Mouse (Mus musculus) gastrocnemius, postnatal 14 days (tissue): ENCODE results near the gene Sgk1. TPM values are rescaled to one million over a fixed set of nuclear protein-coding genes. Genes with fewer than 3 reads are reported as not detected.
"Not testable (repeated sequence)": the region's sequence is repeated elsewhere in the genome, so short reads cannot be mapped to it uniquely, and the experiment has no call there.

ENCODE experiments used
- DNase-seq: peaks from one replicate; pipeline ENCODE4 v3.0.0; 2021; ENCODE audit warnings: mixed read lengths
- intact Hi-C: fragments of 180-260 bp; cut with DNase I; formaldehyde crosslinking; loops from one replicate; pipeline ENCODE4 v1.15.1; 2025; ENCODE audit warnings: low total_unique reads
- total RNA-seq, 2 experiments: library from RNA; stranded (reverse); gene quantifications; 2 replicates each; pipeline ENCODE4 v1.2.3; 2021

Sgk1 gene
- total RNA-seq, 2 experiments from 2014 or later = 137 to 328 TPM

DNA sequence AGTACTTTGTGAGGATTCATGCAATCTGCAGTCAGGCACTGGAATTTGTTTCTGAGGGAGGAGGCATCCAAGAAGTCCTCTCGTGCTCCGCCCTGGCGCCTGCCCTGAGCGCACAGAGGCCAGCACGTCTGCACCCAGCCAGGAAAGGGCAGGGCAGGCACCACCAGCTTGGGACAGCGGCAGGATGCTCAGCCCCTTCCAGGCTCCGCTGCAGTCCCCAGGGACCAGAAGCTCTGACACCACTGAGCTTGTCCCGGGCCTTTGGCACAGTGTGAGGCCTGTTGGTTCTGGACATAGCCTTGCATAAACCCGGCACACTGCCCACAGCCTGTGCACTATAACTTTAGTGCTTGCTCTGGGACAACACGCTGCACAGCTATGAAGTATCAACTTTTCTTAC is 24.3 kb upstream of the Sgk1 start:
- intact Hi-C loops = no loop called here

DNA sequence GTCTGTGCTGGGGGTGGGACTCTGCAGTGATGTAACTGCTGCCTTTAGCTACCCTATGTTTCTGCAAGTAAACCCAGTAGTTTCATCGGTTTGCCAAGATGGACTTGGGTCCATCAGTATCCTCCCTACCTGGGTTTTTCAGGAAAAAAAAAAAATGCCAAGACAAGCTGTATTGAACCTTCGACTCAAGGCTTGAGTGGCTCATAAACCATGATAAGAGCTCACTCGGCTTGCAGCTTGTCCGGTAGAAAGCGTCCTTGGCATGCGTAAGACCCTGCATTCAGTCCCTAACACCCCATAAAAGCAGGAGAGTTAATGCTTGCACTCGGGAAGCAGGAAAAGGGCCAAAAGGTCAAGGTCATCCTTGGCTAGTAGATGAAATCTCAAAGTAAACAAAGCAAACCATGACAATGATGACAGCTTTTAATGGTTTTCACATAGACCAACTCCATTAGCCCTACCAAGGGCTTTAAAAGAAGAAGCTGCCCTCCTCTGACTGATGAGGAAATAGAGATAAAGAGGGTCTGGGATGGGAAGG is 23.5 kb upstream of the Sgk1 start:
- DNase-seq = no peak
- intact Hi-C loops = no loop called here

More for the DNA sequence above, 24.3 kb upstream of the Sgk1 start:
- DNase-seq = peak; percentile 58

- intact Hi-C loops = no loop called here
- DNase-seq = no peak
Measured at GRCm38 (mm10) chr10:21866504-21866903, 15.5 kb upstream of the Sgk1 start.

GRCm38 (mm10) chr10:21868221-21868620 is 13.8 kb upstream of the Sgk1 start:
- no peak for DNase-seq
- intact Hi-C loops = no loop called here

DNA sequence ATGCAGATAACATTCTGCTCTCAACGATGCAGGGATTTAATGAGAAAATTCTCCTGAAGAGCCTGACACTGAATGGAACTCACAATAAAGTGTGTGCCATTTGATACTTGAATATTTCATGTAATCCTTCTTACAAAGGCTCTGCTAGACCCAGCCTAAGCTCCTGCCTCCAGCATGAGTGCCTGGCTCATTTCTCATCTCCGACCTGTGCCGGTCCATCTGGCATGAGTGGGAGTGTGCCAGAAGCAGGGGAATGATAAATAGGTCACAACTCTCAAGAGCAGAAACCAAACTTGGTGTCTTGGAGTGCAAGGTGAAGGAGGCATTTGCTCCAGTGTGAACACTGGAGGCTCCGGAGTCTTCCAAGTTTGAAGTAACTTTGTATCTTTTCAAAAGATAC is 13.4 kb upstream of the Sgk1 start:
- no peak for DNase-seq
- intact Hi-C loops = no loop called here

- no peak for DNase-seq
- intact Hi-C loops = loop anchor here (10.0 kb wide), 1 partner anchor 103 kb away; no protein-coding TSS in a partner anchor
Measured at GRCm38 (mm10) chr10:21881837-21882183, 174 bp upstream of the Sgk1 start.

GRCm38 (mm10) chr10:21883587-21883986 is 1.6 kb downstream of the Sgk1 start:
- DNase-seq = no peak
- intact Hi-C loops = loop anchor here (10.0 kb wide), 1 partner anchor 101 kb away; no protein-coding TSS in a partner anchor

- no peak for DNase-seq
- intact Hi-C loops = loop anchor here (10.0 kb wide), 1 partner anchor 100 kb away; no protein-coding TSS in a partner anchor
Measured at GRCm38 (mm10) chr10:21884534-21884933, 2.5 kb downstream of the Sgk1 start.

GRCm38 (mm10) chr10:21889141-21889765 is 7.3 kb downstream of the Sgk1 start:
- intact Hi-C loops = loop anchor here (10.0 kb wide), 1 partner anchor 96 kb away; no protein-coding TSS in a partner anchor

DNA sequence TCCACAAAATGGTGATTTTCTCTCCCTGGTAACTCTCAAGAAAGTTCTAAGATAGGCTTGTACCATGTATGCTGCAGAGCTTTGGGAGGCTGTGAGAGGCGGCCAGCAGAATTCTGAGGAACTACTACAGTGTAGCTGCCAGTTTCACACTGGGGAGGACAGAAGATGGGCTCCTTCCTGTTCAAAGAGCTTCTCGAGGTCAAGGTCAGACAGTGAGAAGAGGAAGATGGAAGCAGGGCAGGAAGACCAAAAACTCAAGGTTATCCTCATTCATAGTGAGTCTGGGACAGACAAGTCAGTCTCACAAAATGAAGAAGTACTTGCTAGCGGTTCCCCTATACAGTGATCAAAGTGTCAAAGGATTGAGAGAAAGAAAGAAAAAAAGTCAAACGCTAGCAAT is 8.3 kb downstream of the Sgk1 start:
- intact Hi-C loops = no loop called here
- no peak for DNase-seq

More at GRCm38 (mm10) chr10:21889141-21889765, 7.3 kb downstream of the Sgk1 start:
- DNase-seq = no peak

- DNase-seq = no peak
- intact Hi-C loops = no loop called here
Measured at GRCm38 (mm10) chr10:21891442-21891841, 9.5 kb downstream of the Sgk1 start.

DNA sequence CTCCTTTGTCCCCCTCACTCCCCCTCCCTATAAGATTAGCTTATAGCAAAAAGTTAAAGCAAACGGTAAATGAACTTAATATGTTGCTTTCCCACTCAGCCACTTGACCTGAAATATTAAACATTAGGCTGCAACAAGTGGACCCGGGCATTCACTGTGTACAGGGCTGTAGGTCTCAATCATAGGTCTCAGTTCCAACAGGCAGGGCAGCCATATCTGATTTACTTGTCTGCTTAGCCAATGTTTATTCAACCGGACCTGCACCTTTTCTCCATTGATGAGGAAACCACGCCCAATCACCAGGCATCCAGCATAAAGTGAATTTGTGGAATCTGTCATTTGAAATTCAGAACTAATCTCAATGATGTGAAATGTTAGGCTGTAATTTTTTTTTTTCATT is 10.1 kb downstream of the Sgk1 start:
- intact Hi-C loops = no loop called here
- no peak for DNase-seq

DNA sequence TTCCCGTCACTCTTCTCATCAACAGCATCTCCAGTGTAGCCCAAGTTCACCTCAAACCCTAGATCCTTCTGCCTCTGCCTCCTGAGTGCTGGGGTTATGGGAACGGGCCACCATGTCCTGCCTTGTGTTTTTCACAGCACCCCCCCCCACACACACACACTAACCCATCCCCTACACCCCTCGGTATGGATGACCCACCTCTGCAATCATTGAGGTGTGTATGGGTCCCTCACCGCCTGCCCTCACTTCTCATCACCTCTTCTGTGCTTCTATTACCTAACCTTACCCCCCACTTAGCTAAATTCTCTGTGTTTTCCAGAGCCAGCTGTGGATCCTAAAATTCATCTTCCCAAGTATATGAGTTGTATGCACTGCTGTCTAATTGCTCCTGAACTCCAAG is 16.4 kb downstream of the Sgk1 start:
- DNase-seq = no peak
- intact Hi-C loops = no loop called here

- intact Hi-C loops = not testable (repeated sequence)
Measured at GRCm38 (mm10) chr10:21898851-21899250, 16.9 kb downstream of the Sgk1 start.

DNA sequence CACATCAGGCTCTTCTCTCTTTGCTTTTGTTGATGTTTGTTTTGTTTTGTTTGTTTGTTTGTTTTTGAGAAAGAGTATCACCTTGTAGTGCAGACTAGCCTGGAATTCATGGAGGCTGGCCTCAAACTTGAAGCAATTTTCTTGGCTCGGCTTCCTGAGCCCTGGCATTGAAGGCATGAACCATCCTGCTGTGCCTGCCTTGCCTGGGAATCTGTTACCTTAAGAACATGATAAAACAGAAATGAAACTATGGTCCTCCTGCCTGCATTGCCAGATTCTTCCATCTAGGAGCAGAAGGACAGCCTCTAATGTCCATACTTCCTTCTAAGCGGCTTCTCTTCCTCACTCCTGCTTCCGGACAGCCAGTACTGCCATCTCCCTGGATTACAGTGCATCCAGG is 17.4 kb downstream of the Sgk1 start:
- intact Hi-C loops = no loop called here
- DNase-seq = no peak

More at GRCm38 (mm10) chr10:21898851-21899250, 16.9 kb downstream of the Sgk1 start:
- not testable (repeated sequence) for DNase-seq

GRCm38 (mm10) chr10:21902152-21903140 is 20.5 kb downstream of the Sgk1 start:
- intact Hi-C loops = no loop called here

DNA sequence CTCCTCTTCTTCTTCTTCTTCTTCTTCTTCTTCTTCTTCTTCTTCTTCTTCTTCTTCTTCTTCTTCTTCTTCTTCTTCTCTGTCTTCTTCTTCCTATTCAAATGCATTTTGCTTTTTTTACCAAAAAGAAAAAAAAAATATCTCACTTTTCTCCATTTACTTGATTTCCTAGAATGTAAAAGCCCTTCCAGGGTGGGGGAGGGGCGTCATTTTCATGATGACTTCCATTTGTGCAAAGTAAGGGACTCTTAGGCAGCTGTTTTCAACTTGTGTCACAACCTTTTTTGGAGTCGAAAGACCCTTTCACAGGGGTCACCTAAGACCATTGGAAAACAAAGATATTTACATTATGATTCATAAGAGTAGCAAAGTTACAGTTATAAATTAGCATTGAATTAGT is 22.2 kb downstream of the Sgk1 start:
- no peak for DNase-seq
- intact Hi-C loops = no loop called here

More at GRCm38 (mm10) chr10:21902152-21903140, 20.5 kb downstream of the Sgk1 start:
- no peak for DNase-seq

GRCm38 (mm10) chr10:21905616-21906015 is 23.6 kb downstream of the Sgk1 start:
- no peak for DNase-seq
- intact Hi-C loops = no loop called here

DNA sequence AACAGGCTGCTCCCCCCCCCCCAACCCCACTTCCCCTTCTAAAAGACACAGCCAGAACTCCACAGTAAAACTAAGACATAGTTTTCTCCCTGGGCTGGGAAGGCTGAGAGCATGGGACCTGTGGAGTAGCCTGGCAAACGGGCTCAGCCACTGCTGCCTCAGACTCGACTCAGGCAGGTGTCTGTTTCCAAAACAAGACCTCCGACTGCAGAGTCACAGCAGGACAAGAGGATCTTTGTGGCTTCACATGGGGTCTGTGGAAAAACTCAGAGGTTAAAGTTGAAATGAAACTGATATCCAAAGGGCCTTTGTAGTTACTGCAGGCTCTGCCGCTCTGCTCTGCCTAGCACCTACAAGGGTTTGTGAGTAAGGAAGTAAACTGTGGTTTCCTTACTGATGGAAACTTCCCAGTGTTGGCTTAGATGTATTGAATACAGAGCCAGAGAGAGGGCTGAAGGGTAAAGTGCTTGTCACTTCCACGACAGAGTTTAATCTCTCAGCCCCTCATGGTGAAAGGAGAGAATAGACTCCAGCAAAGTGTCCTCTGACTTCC is 25.0 kb downstream of the Sgk1 start:
- DNase-seq = no peak
- intact Hi-C loops = no loop called here

DNA sequence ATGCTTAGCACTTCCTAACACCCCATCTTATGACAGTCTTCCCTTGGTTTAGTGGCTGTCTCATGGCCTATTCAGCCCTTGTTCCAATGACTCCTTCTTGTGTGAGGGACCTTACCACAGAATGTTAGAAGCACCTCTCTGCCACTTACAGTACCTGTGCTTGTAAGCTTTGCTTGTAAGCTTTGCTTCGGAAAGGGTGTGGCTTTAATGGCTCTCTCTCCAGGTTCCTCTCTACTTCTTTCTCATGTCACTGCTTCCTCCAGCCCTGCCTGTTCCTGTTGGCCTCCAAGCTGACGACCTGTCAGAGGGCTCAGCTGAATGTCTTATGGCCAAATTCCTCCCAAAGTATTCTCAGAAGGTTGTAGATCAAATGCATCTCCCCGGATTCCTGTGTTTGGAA is 25.8 kb downstream of the Sgk1 start:
- intact Hi-C loops = no loop called here
- DNase-seq = no peak
